Mouse (Mus musculus) midbrain, embryonic 10.5 days (tissue): ENCODE data around the gene Chd5. TPM values are rescaled to one million over a fixed set of nuclear protein-coding genes. Genes with fewer than 3 reads are reported as not detected.

ENCODE experiments used
- DNase-seq: peaks from one replicate; pipeline ENCODE4 v3.0.0-alpha.2; 2017; ENCODE audit warnings: low spot score
- H3K27ac ChIP-seq: fragments of 300-500 bp; sonication (generic); replicated peaks from 2 replicates; pipeline ENCODE4 v1.5.1; 2016; ENCODE audit warnings: mild to moderate bottlenecking
- H3K27me3 ChIP-seq: fragments of 300-500 bp; sonication (generic); 2 replicates; pipeline ENCODE4 v1.6.1; 2016; ENCODE audit warnings: low read depth, mild to moderate bottlenecking; ENCODE audit not compliant: poor library complexity, severe bottlenecking
- H3K36me3 ChIP-seq: fragments of 300-500 bp; sonication (generic); 2 replicates; pipeline ENCODE4 v1.6.1; 2016; ENCODE audit warnings: mild to moderate bottlenecking, moderate library complexity
- H3K4me1 ChIP-seq: fragments of 300-500 bp; sonication (generic); 2 replicates; pipeline ENCODE4 v1.6.1; 2016
- H3K4me3 ChIP-seq: fragments of 300-500 bp; sonication (generic); 2 replicates; pipeline ENCODE4 v1.5.1; 2016; ENCODE audit warnings: mild to moderate bottlenecking, moderate library complexity
- H3K9me3 ChIP-seq: fragments of 300-500 bp; sonication (generic); replicated peaks from 2 replicates; pipeline ENCODE4 v1.6.1; 2016; ENCODE audit warnings: mild to moderate bottlenecking
- WGBS: fragments of 180-500 bp; shearing (Covaris S2); methylation state at CpG from one replicate; pipeline ENCODE4 v1.1.7; 2016; 5-methylcytosine and 5-hydroxymethylcytosine counted together
- polyA plus RNA-seq: library from polyadenylated mRNA; unstranded; fragments of >200 nt; fragmentation: Nextera tagmentation; extraction: Ambion mirVana; gene quantifications from 2 replicates; pipeline ENCODE4 v1.2.1, GENCODE M21; 2016

Chd5 gene
- polyA plus RNA-seq, 1 experiment from 2014 or later = 0.07 TPM

DNA sequence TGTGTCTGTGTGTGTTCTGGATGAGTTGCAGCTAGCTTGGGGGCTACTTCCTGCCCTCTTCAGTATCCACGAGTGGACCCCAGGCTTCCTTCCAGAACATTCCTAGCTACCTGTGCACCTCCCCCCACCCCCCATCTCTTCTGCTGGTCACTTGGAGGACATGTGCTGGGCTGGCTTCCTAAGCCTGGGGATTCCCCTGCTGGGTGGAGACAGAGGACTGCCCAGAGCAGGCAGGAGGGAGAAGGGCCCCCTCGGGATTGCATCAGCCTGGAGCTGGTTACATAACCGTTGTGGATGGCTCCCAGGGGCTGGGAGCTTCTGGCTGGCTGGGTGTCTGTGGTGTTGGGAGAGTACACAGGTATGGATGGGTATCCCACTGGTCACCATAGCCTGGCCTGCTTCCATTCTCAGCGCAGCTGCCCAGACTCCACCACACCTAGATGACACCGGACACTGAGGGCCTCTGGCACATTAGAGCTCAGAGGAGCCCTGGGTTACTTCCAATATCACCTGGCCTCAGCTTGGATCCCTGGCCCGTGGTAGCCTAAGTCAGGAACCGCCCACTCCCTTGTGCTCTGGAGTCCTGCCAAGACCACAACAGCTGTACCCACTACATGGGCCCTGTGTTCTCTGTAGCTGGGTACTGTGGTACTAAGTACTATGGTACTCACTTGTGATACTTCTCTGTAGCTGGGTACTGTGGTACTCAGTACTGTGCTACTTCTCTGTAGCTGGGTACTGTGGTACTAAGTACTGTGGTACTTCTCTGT is 6.9 kb downstream of the Chd5 start:
- no peak overlapping the region for H3K27ac ChIP-seq
- no peaks in the 10 kb centered on the region for H3K9me3 ChIP-seq
- H3K4me1 ChIP-seq = peaks cover 27% of the 10 kb centered on the region
- H3K36me3 ChIP-seq = no peaks in the 10 kb centered on the region
- WGBS = 64% methylated on average over 7 of the region's 7 CpGs
- peaks cover 78% of the 10 kb centered on the region for H3K27me3 ChIP-seq
- no peak for DNase-seq
- no peak overlapping the region for H3K4me3 ChIP-seq

- H3K9me3 ChIP-seq = no peaks in the 10 kb centered on the region
- H3K36me3 ChIP-seq = no peaks in the 10 kb centered on the region
- WGBS = 17% methylated on average over 17 of the region's 17 CpGs
- H3K27me3 ChIP-seq = peaks cover 69% of the 10 kb centered on the region
- no peak overlapping the region for H3K27ac ChIP-seq
- H3K4me3 ChIP-seq = no peak overlapping the region
- peaks cover 26% of the 10 kb centered on the region for H3K4me1 ChIP-seq
- no peak for DNase-seq
Measured at GRCm38 (mm10) chr4:152349837-152350381, 11.5 kb downstream of the Chd5 start.

- H3K36me3 ChIP-seq = no peaks in the 10 kb centered on the region
- WGBS = 36% methylated on average over 8 of the region's 8 CpGs
- DNase-seq = no peak
- H3K9me3 ChIP-seq = no peaks in the 10 kb centered on the region
- H3K4me3 ChIP-seq = no peak overlapping the region
- peaks cover 26% of the 10 kb centered on the region for H3K4me1 ChIP-seq
- H3K27me3 ChIP-seq = peaks cover 69% of the 10 kb centered on the region
- H3K27ac ChIP-seq = no peak overlapping the region
Measured at GRCm38 (mm10) chr4:152350722-152351421, 12.4 kb downstream of the Chd5 start.

- peak; percentile 41 for DNase-seq
- no peaks in the 10 kb centered on the region for H3K36me3 ChIP-seq
- H3K9me3 ChIP-seq = no peaks in the 10 kb centered on the region
- no peak overlapping the region for H3K27ac ChIP-seq
- peaks cover 29% of the 10 kb centered on the region for H3K4me1 ChIP-seq
- 8% methylated on average over 14 of the region's 14 CpGs for WGBS
- peak overlapping the region; percentile 14; the same call in 1 of the 2 replicates for H3K4me3 ChIP-seq
- H3K27me3 ChIP-seq = peaks cover 64% of the 10 kb centered on the region
Measured at GRCm38 (mm10) chr4:152351422-152352305, 13.2 kb downstream of the Chd5 start.

- Histone ChIP-seq H3K27me3 (peaks cover 50% of the 10 kb centered on the region), H3K9me3 (no peaks in the 10 kb centered on the region), H3K36me3 (no peaks in the 10 kb centered on the region), H3K27ac (no peak overlapping the region), H3K4me3 (no peak overlapping the region), H3K4me1 (peaks cover 29% of the 10 kb centered on the region)
- WGBS = 85% methylated on average over 14 of the region's 14 CpGs
- no peak for DNase-seq
Measured at GRCm38 (mm10) chr4:152353886-152354637, 15.6 kb downstream of the Chd5 start.

- Histone ChIP-seq H3K4me1 (peaks cover 30% of the 10 kb centered on the region), H3K36me3 (no peaks in the 10 kb centered on the region), H3K9me3 (no peaks in the 10 kb centered on the region), H3K4me3 (no peak overlapping the region), H3K27ac (no peak overlapping the region), H3K27me3 (peaks cover 50% of the 10 kb centered on the region)
- WGBS = 73% methylated on average over 7 of the region's 7 CpGs
- no peak for DNase-seq
Measured at GRCm38 (mm10) chr4:152355672-152356071, 17.2 kb downstream of the Chd5 start.

DNA sequence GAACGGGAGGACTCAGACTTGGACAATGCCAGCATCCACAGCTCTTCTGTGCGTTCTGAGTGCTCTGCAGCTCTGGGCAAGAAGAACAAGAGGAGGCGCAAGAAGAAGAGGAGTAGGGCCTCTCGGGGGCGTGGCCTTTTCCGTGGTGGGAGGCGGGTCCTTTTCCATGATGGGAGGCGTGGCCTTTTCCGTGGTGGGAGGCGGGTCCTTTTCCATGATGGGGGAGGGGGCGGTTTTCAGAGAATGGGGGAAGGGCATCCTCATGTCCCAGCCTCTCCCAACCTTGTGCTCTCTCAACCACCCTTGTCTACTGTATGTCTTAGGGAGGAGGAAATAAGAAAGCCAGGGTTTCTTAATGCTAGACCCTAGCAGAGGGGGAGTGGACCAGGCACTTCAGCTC is 21.2 kb downstream of the Chd5 start:
- no peak overlapping the region for H3K4me3 ChIP-seq
- no peaks in the 10 kb centered on the region for H3K9me3 ChIP-seq
- WGBS = 11% methylated on average over 11 of the region's 11 CpGs
- no peaks in the 10 kb centered on the region for H3K36me3 ChIP-seq
- H3K4me1 ChIP-seq = peaks cover 26% of the 10 kb centered on the region
- H3K27me3 ChIP-seq = peaks cover 39% of the 10 kb centered on the region
- no peak overlapping the region for H3K27ac ChIP-seq
- DNase-seq = no peak

DNA sequence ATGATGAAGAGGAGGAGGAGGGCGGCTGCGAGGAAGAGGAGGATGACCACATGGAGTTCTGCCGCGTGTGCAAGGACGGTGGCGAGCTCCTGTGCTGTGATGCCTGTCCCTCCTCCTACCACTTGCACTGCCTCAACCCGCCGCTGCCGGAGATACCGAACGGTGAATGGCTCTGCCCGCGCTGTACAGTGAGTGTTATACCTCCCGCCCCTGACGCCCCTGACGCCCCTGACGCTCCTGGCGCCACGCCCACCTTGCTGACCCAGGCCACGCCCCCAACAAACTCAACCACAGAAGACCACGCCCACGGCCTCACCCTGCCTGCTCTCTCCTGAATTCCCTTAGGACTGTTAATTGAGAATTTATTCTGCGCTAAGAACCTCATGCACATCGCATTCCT is 22.4 kb downstream of the Chd5 start:
- H3K4me1 ChIP-seq = peaks cover 37% of the 10 kb centered on the region
- peak overlapping the region; percentile 51 for H3K4me3 ChIP-seq
- H3K27ac ChIP-seq = no peak overlapping the region
- H3K27me3 ChIP-seq = peaks cover 39% of the 10 kb centered on the region
- no peaks in the 10 kb centered on the region for H3K9me3 ChIP-seq
- peak; percentile 77 for DNase-seq
- H3K36me3 ChIP-seq = no peaks in the 10 kb centered on the region
- under 1% methylated on average over 24 of the region's 24 CpGs for WGBS

GRCm38 (mm10) chr4:152362180-152362579 is 23.7 kb downstream of the Chd5 start:
- no peak for DNase-seq
- Histone ChIP-seq H3K9me3 (no peaks in the 10 kb centered on the region), H3K4me3 (no peak overlapping the region), H3K36me3 (no peaks in the 10 kb centered on the region), H3K4me1 (peaks cover 36% of the 10 kb centered on the region), H3K27me3 (peaks cover 39% of the 10 kb centered on the region), H3K27ac (no peak overlapping the region)
- WGBS = 79% methylated on average over 9 of the region's 9 CpGs

- peaks cover 27% of the 10 kb centered on the region for H3K4me1 ChIP-seq
- 61% methylated on average over 7 of the region's 7 CpGs for WGBS
- no peak for DNase-seq
- H3K9me3 ChIP-seq = no peaks in the 10 kb centered on the region
- peaks cover 24% of the 10 kb centered on the region for H3K27me3 ChIP-seq
- H3K4me3 ChIP-seq = no peak overlapping the region
- no peaks in the 10 kb centered on the region for H3K36me3 ChIP-seq
- peak overlapping the region; percentile 67 for H3K27ac ChIP-seq
Measured at GRCm38 (mm10) chr4:152365228-152365627, 26.8 kb downstream of the Chd5 start.

GRCm38 (mm10) chr4:152382528-152383252 is 44.2 kb downstream of the Chd5 start:
- 91% methylated on average over 17 of the region's 17 CpGs for WGBS
- H3K27ac ChIP-seq = no peak overlapping the region
- no peaks in the 10 kb centered on the region for H3K36me3 ChIP-seq
- H3K27me3 ChIP-seq = 0 out of 2 replicates have a peak, but pooled peaks cover under 1% of the 10 kb centered on the region
- peaks cover 5% of the 10 kb centered on the region; the same call in 1 of the 2 replicates for H3K4me1 ChIP-seq
- no peak for DNase-seq
- no peaks in the 10 kb centered on the region for H3K9me3 ChIP-seq
- H3K4me3 ChIP-seq = no peak overlapping the region
